Mouse (Mus musculus) midbrain, postnatal 0 days (tissue): Measurements from ENCODE around the gene Gpat3. TPM values are rescaled to one million over a fixed set of nuclear protein-coding genes. Genes with fewer than 3 reads are reported as not detected.
A peak's percentile ranks its signal among the peaks of the same experiment; 100 is the strongest.

Experiments
- ATAC-seq: fragments of 200-750 bp; cut with Nextera tagmentation; 2 replicates; pipeline ENCODE4 v1.8.0; 2017; ENCODE audit warnings: moderate number of reproducible peaks, mild to moderate bottlenecking, moderate TSS enrichment, moderate library complexity; ENCODE audit not compliant: low FRiP score
- DNase-seq: peaks from one replicate; pipeline ENCODE4 v3.0.0-alpha.2; 2015; ENCODE audit warnings: low spot score
- H3K27ac ChIP-seq: fragments of 300-500 bp; sonication (generic); 2 replicates; pipeline ENCODE4 v1.5.1; 2014; ENCODE audit warnings: low read depth, mild to moderate bottlenecking, low read length, mixed read lengths
- H3K27me3 ChIP-seq: fragments of 300-500 bp; sonication (generic); 2 replicates; pipeline ENCODE4 v1.6.1; 2014; ENCODE audit warnings: low read length, control low read depth, mixed read lengths; ENCODE audit not compliant: insufficient read depth
- H3K36me3 ChIP-seq: fragments of 300-500 bp; sonication (generic); 2 replicates; pipeline ENCODE4 v1.6.1; 2014; ENCODE audit warnings: low read length, control low read depth, mixed read lengths; ENCODE audit not compliant: insufficient read depth
- H3K4me1 ChIP-seq: fragments of 300-500 bp; sonication (generic); 2 replicates; pipeline ENCODE4 v1.6.1; 2014; ENCODE audit warnings: mild to moderate bottlenecking, control low read depth, antibody characterized with exemption, low read length, mixed read lengths; ENCODE audit not compliant: insufficient read depth
- H3K4me2 ChIP-seq: fragments of 300-500 bp; sonication (generic); 2 replicates; pipeline ENCODE4 v1.6.1; 2014; ENCODE audit warnings: low read depth, mild to moderate bottlenecking, low read length, mixed read lengths; ENCODE audit not compliant: poor library complexity, severe bottlenecking
- H3K4me3 ChIP-seq: fragments of 300-500 bp; sonication (generic); 2 replicates; pipeline ENCODE4 v1.5.1; 2014; ENCODE audit warnings: low read depth, mild to moderate bottlenecking, low read length, moderate library complexity
- H3K9ac ChIP-seq: fragments of 300-500 bp; sonication (generic); replicated peaks from 2 replicates; pipeline ENCODE4 v1.6.1; 2014; ENCODE audit warnings: mild to moderate bottlenecking, low read length, moderate library complexity, mixed read lengths; ENCODE audit not compliant: poor library complexity, severe bottlenecking
- H3K9me3 ChIP-seq: fragments of 300-500 bp; sonication (generic); 2 replicates; pipeline ENCODE4 v1.6.1; 2016; ENCODE audit warnings: low read length, control low read depth
- CTCF ChIP-seq: IDR thresholded peaks from 2 replicates; pipeline ENCODE4 v1.5.1; 2016; ENCODE audit warnings: antibody characterized with exemption, mild to moderate bottlenecking
- WGBS: fragments of 180-500 bp; shearing (Covaris S2); extraction: QIAGEN DNeasy Blood & Tissue Kit; methylation state at CpG from one replicate; pipeline ENCODE4 v1.1.7; 2014; 5-methylcytosine and 5-hydroxymethylcytosine counted together
- polyA plus RNA-seq: library from polyadenylated mRNA; unstranded; fragments of >200 nt; fragmentation: Nextera tagmentation; extraction: Ambion mirVana; gene quantifications from 2 replicates; pipeline ENCODE4 v1.2.1, GENCODE M21; 2015
- total RNA-seq: library from RNA; depleted of rRNA; stranded (reverse); fragments of >200 nt; gene quantifications from 2 replicates; pipeline ENCODE4 v1.2.3, GENCODE M21; 2014

Gpat3 gene
- total and polyA plus RNA-seq, 2 experiments from 2014 or later = 0.83 to 2.0 TPM

DNA sequence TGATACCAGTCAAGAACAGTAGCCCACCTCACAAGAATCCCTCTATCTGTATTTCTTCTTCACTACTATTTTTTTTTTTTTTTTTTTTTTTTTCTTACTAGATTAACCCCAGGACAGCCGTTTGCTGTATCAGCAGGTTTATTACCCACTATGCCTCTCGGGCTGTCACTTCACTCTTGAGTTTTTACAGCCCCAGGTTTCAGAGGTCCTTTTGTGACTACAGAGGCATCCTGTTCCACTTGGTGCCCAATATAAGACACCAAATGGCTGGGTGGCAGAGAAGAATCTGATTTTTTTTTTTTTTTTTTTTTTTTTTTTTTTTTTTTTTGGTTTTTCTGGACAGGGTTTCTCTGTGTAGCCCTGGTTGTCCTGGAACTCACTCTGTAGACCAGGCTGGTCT lies 1.6 kb downstream of the Gpat3 start:
- no peak for DNase-seq
- ATAC-seq = no peak
- Histone ChIP-seq H3K9me3 (no peaks in the 10 kb centered on the region), H3K4me2 (peak overlapping the region; percentile 99), H3K36me3 (no peaks in the 10 kb centered on the region), H3K9ac (no peak overlapping the region), H3K27ac (no peak overlapping the region), H3K4me3 (peak overlapping the region; percentile 61), H3K27me3 (peaks cover 39% of the 10 kb centered on the region), H3K4me1 (no peaks in the 10 kb centered on the region)
- WGBS = 7% methylated on average over 2 of the region's 2 CpGs
- no peak for TF ChIP-seq CTCF

DNA sequence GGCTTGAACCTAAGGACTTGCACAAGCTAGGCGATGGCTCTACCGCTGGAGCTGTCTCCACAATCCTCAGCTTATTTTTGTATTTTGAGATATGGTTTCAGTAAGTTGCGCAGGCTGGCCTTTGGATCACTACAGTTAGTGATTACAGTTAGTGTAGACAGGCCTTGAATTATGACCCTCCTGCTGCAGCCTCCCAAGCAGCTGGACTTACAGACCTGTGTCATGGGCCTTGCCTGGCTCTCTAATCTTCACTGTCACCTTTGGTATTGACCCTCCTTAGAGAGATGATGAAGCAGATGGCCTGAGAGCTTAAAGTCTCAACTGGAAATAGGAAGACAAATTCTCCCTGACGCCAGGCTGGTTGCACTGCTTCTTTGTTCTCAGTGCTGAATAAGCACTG lies 8.4 kb downstream of the Gpat3 start:
- ATAC-seq (no peak), DNase-seq (no peak)
- 91% methylated on average over 4 of the region's 4 CpGs for WGBS
- Histone ChIP-seq H3K27me3 (peaks cover under 1% of the 10 kb centered on the region; the same call in 1 of the 2 replicates), H3K36me3 (no peaks in the 10 kb centered on the region), H3K9me3 (no peaks in the 10 kb centered on the region), H3K4me2 (no peak overlapping the region), H3K4me3 (no peak overlapping the region), H3K9ac (no peak overlapping the region), H3K27ac (no peak overlapping the region), H3K4me1 (no peaks in the 10 kb centered on the region)
- no peak for TF ChIP-seq CTCF

DNA sequence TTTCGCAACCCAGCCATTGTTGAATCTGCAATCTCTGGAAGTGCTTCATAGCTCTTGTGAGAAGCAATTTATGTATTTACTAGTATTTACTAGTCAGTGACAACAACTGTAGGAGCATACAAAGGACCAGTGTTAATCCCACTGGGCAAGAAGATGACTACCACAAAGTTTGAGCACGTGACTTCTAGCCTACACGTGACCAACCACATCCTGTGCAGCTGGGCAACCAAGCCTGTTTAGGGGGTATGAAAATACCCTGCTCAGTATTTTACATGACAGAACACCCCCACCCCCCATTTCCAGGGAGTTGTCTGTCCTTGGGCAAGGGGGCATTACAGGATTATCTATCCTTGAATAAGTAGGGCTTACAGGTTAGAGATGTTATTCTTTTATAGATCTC lies 11.0 kb downstream of the Gpat3 start:
- Histone ChIP-seq H3K27ac (no peak overlapping the region), H3K4me3 (no peak overlapping the region), H3K9ac (no peak overlapping the region), H3K27me3 (no peaks in the 10 kb centered on the region), H3K9me3 (no peaks in the 10 kb centered on the region), H3K4me1 (no peaks in the 10 kb centered on the region), H3K4me2 (no peak overlapping the region), H3K36me3 (no peaks in the 10 kb centered on the region)
- 85% methylated on average over 3 of the region's 3 CpGs for whole genome bisulfite sequencing
- no peak for DNase-seq
- no peak for TF ChIP-seq CTCF
- ATAC-seq = no peak

DNA sequence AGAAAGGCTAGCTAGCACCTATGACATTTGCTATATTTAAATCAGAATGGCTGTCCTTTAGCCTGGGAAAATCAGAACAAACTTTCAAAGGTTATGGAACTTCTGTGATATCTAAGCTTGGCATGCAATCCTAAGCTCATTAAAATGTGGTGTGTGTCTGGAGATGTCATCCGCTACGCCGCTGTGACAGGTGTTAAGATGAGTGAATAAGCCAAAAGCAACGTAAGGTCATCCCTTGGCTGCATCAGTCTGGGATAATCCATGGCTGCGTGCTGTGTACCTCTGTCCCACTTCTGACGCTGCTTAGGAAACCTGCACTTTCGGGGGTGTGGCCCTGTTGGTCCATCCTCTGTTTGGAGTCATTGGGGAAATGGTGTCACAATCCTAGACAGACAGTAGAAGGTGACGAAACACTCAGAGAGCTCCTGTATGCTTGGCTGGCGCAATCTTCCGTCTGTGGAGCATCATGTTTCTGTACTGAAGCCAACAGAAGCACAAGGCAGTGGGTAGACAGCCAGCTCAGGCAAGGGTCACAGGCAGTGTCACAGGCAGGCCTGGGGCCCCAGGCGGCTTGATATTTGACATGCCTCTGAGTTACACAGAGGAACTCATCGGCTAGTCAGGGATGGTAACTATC lies 15.0 kb downstream of the Gpat3 start:
- Histone ChIP-seq H3K9ac (no peak overlapping the region), H3K27me3 (no peaks in the 10 kb centered on the region), H3K27ac (no peak overlapping the region), H3K4me3 (no peak overlapping the region), H3K4me2 (no peak overlapping the region), H3K9me3 (no peaks in the 10 kb centered on the region), H3K36me3 (no peaks in the 10 kb centered on the region), H3K4me1 (no peaks in the 10 kb centered on the region)
- WGBS = 80% methylated on average over 12 of the region's 12 CpGs
- ATAC-seq (no peak), DNase-seq (no peak)
- TF ChIP-seq CTCF = no peak

DNA sequence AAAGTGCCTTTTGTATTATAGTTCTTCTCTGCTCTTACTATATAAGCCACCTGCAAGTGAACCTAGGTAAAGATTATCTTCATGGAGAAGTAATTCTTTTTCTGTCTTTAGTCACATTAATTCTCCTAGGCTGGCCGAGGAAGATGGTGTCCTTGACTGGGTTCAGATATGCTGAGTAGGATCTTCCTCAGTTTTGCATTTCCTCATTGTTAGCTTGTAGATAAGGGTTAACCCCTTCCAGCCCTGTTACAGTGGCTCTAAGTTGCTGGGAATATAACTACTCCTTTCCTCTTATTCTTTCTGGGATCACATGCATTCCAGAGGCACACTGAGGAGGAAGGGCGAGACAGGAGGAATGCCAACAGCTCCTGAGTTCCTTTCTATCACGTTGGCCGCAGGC lies 15.6 kb downstream of the Gpat3 start:
- Histone ChIP-seq H3K36me3 (no peaks in the 10 kb centered on the region), H3K4me1 (no peaks in the 10 kb centered on the region), H3K4me2 (no peak overlapping the region), H3K9me3 (no peaks in the 10 kb centered on the region), H3K4me3 (no peak overlapping the region), H3K27ac (no peak overlapping the region), H3K27me3 (no peaks in the 10 kb centered on the region), H3K9ac (no peak overlapping the region)
- ATAC-seq (no peak), DNase-seq (no peak)
- no peak for TF ChIP-seq CTCF
- 68% methylated on average over 4 of the region's 4 CpGs for WGBS

DNA sequence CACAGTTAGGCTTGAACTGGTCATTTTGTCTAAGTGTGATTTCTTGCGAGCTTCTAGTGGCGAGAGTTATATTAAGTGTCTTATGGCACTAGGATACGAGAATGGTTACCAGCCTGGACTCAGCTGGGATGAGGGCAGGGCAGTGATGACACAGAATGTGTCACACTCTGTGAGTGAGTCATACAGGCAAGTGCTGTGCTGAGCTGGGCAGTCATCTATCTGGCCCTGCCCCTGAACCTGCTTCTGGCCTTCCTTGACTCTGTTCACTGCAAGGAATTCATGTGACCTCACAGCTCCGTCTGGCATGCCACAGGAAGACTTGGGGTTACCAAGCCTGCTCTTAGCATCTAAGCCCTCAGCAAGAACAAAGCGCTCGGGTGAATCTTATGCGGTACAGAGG lies 16.3 kb downstream of the Gpat3 start:
- Histone ChIP-seq H3K27ac (no peak overlapping the region), H3K9me3 (no peaks in the 10 kb centered on the region), H3K9ac (no peak overlapping the region), H3K4me3 (no peak overlapping the region), H3K4me1 (no peaks in the 10 kb centered on the region), H3K36me3 (no peaks in the 10 kb centered on the region), H3K4me2 (no peak overlapping the region), H3K27me3 (no peaks in the 10 kb centered on the region)
- ATAC-seq = no peak
- 85% methylated on average over 7 of the region's 7 CpGs for WGBS
- no peak for TF ChIP-seq CTCF
- no peak for DNase-seq
